Mouse (Mus musculus) midbrain, embryonic 16.5 days (tissue): ENCODE results near the gene Stap2. TPM values are rescaled to one million over a fixed set of nuclear protein-coding genes. Genes with fewer than 3 reads are reported as not detected.

Source experiments
- ATAC-seq: fragments of 200-750 bp; cut with Nextera tagmentation; 2 replicates; pipeline ENCODE4 v1.8.0; 2017; ENCODE audit warnings: moderate TSS enrichment
- H3K27ac ChIP-seq: fragments of 300-500 bp; sonication (generic); 2 replicates; pipeline ENCODE4 v1.5.1; 2014; ENCODE audit warnings: mild to moderate bottlenecking, low read length, mixed read lengths
- H3K27me3 ChIP-seq: fragments of 300-500 bp; sonication (generic); 2 replicates; pipeline ENCODE4 v1.6.1; 2014; ENCODE audit warnings: low read depth, low read length, mixed read lengths; ENCODE audit not compliant: control insufficient read depth, insufficient read depth
- H3K36me3 ChIP-seq: fragments of 300-500 bp; sonication (generic); 2 replicates; pipeline ENCODE4 v1.6.1; 2014; ENCODE audit warnings: mild to moderate bottlenecking, low read length, moderate library complexity, mixed read lengths; ENCODE audit not compliant: control insufficient read depth, insufficient read depth
- H3K4me1 ChIP-seq: fragments of 300-500 bp; sonication (generic); 2 replicates; pipeline ENCODE4 v1.6.1; 2014; ENCODE audit warnings: mild to moderate bottlenecking, low read length, mixed read lengths; ENCODE audit not compliant: control insufficient read depth, insufficient read depth
- H3K4me2 ChIP-seq: fragments of 300-500 bp; sonication (generic); 2 replicates; pipeline ENCODE4 v1.6.1; 2014; ENCODE audit warnings: mild to moderate bottlenecking, low read length, mixed read lengths
- H3K4me3 ChIP-seq: fragments of 300-500 bp; sonication (generic); 2 replicates; pipeline ENCODE4 v1.5.1; 2014; ENCODE audit warnings: low read depth, mild to moderate bottlenecking, low read length, moderate library complexity, mixed read lengths
- H3K9ac ChIP-seq: fragments of 300-500 bp; sonication (generic); 2 replicates; pipeline ENCODE4 v1.6.1; 2014; ENCODE audit warnings: low read depth, low read length, mixed read lengths
- H3K9me3 ChIP-seq: fragments of 300-500 bp; sonication (generic); replicated peaks from 2 replicates; pipeline ENCODE4 v1.6.1; 2014; ENCODE audit warnings: mild to moderate bottlenecking, low read length, mixed read lengths; ENCODE audit not compliant: control insufficient read depth, poor library complexity, severe bottlenecking
- WGBS: fragments of 180-500 bp; shearing (Covaris S2); extraction: QIAGEN DNeasy Blood & Tissue Kit; methylation state at CpG from one replicate; pipeline ENCODE4 v1.1.7; 2014; 5-methylcytosine and 5-hydroxymethylcytosine counted together
- polyA plus RNA-seq: library from polyadenylated mRNA; unstranded; fragments of >200 nt; fragmentation: Nextera tagmentation; extraction: Ambion mirVana; gene quantifications from 2 replicates; pipeline ENCODE4 v1.2.1, GENCODE M21; 2015

The Stap2 gene
- polyA plus RNA-seq, 1 experiment from 2014 or later: 7.6 TPM

DNA sequence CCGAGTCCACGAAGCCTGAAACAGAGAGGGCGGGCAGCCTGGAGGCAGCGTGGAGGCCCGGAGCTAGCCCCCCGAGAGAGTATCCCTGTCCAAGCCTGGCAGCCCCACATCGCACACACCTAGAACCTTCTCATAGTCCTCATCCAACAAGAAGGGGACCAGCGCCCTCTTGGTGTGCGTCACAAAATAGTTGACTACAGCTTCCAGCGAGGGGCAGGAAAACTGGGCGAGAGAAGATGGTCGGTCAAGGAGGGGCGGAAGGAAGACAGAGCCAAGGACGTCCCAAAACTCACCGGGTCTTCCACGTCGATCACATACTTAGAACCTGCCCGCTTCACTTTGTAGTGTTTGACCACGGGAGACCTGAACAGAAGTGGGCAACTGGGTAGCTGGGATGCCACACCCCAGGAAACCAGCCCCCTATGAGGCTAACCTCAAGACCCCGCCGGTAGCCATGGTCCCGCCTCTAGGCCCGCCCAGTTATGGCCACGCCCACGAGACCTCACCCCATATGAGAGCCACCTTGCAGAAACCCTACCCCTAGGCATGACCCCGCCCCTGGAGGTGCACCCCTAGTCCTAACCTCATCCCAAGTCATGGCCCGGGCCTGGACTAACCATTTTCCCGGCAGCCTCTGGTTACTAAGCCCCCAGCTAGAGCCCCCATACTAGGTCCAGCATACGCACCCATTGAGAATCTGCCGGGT lies 5.4 kb downstream of the Stap2 start:
- ATAC-seq: 0 out of 2 replicates have a peak, but pooled peaks have one; percentile 22
- Histone ChIP-seq H3K27me3 (peaks cover 9% of the 10 kb centered on the region), H3K4me3 (no peak overlapping the region), H3K4me1 (no peaks in the 10 kb centered on the region), H3K4me2 (0 out of 2 replicates have a peak overlapping the region, but pooled peaks have one; percentile 6), H3K9ac (no peak overlapping the region), H3K36me3 (peaks cover 18% of the 10 kb centered on the region), H3K27ac (no peak overlapping the region), H3K9me3 (no peaks in the 10 kb centered on the region)
- 7% methylated on average over 30 of the region's 30 CpGs for WGBS

DNA sequence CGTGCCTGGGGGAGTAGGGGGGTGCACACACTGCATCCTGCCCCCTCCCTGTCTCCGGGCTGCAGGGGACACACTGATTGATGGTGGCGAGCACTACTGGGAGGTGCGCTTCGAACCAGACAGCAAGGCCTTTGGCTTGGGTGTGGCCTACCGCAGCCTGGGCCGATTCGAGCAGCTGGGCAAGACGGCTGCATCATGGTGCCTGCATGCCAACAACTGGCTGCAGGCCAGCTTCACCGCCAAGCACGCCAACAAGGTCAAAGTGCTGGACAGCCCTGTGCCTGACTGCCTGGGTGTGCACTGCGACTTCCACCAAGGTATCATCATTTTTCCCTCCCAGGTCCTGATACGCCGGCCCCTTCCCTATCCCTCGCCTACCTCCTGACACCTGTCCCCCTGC lies 9.4 kb downstream of the Stap2 start:
- peaks cover 8% of the 10 kb centered on the region for H3K27me3 ChIP-seq
- no peaks in the 10 kb centered on the region for H3K4me1 ChIP-seq
- H3K9ac ChIP-seq: no peak overlapping the region
- H3K4me2 ChIP-seq: no peak overlapping the region
- H3K4me3 ChIP-seq: no peak overlapping the region
- WGBS: 89% methylated on average over 15 of the region's 15 CpGs
- H3K36me3 ChIP-seq: peaks cover 37% of the 10 kb centered on the region
- ATAC-seq: no peak
- H3K27ac ChIP-seq: no peak overlapping the region
- H3K9me3 ChIP-seq: no peaks in the 10 kb centered on the region

GRCm38 (mm10) chr17:55990278-55990898 lies 15.0 kb downstream of the Stap2 start:
- 90% methylated on average over 8 of the region's 8 CpGs for WGBS
- Histone ChIP-seq H3K4me1 (peaks cover 7% of the 10 kb centered on the region), H3K9me3 (no peaks in the 10 kb centered on the region), H3K4me2 (no peak overlapping the region), H3K36me3 (peaks cover 22% of the 10 kb centered on the region), H3K4me3 (no peak overlapping the region), H3K27me3 (no peaks in the 10 kb centered on the region), H3K9ac (no peak overlapping the region), H3K27ac (no peak overlapping the region)
- no peak for ATAC-seq

GRCm38 (mm10) chr17:55986030-55986961 lies 19.1 kb downstream of the Stap2 start, which contains the start of gene Fsd1:
Gene Fsd1, plus strand, starts transcription at chr17:55986509.
- Histone ChIP-seq H3K36me3 (peaks cover 3% of the 10 kb centered on the region), H3K4me1 (peaks cover 7% of the 10 kb centered on the region), H3K27ac (peak within 1 kb of the TSS; percentile 75), H3K9ac (peak within 1 kb of the TSS; percentile 93), H3K9me3 (no peaks in the 10 kb centered on the region), H3K4me3 (peak within 1 kb of the TSS; percentile 73), H3K27me3 (no peaks in the 10 kb centered on the region), H3K4me2 (peak within 1 kb of the TSS; percentile 90)
- 8% methylated on average over 33 of the region's 35 CpGs for WGBS
- ATAC-seq: peak; percentile 86

- no peak overlapping the region for H3K4me3 ChIP-seq
- no peak for ATAC-seq
- H3K9me3 ChIP-seq: no peaks in the 10 kb centered on the region
- no peak overlapping the region for H3K27ac ChIP-seq
- peaks cover 11% of the 10 kb centered on the region; the same call in 1 of the 2 replicates for H3K36me3 ChIP-seq
- H3K9ac ChIP-seq: no peak overlapping the region
- H3K4me2 ChIP-seq: no peak overlapping the region
- H3K27me3 ChIP-seq: no peaks in the 10 kb centered on the region
- WGBS: 71% methylated on average over 3 of the region's 3 CpGs
- peaks cover 15% of the 10 kb centered on the region for H3K4me1 ChIP-seq
These were observed 28.1 kb downstream of the Stap2 start for GRCm38 (mm10) chr17:55977301-55977700.

DNA sequence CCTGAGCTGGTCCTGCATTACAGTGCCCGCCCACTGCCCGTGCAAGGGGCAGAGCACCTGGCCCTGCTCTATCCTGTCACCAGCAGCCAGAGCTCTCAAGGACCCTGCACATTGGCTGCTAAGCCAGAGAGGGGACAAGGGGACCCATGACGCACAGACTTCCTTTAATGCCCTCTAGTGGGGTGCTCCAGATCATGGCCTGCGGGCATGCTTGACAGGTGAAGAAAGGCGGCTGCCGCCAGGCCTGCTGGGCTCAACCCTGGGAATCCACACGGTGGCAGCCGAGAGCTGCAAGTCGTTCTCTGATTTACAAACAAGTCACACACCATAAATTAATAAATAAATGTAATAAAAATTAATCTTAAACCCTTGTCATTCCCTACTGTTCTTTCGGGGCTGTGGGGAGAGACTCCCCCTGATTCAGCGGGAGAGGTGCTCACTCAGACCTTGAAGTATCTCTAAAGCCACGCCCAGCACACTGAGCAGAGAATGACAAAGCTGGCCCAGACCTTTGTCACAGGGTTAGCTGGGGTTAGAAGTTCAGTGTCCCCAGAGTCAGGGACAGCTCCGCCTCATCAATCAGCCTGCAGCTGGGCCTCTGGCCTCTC lies 29.0 kb downstream of the Stap2 start:
- no peak overlapping the region for H3K4me3 ChIP-seq
- no peaks in the 10 kb centered on the region for H3K9me3 ChIP-seq
- peak overlapping the region; percentile 43 for H3K9ac ChIP-seq
- no peaks in the 10 kb centered on the region for H3K27me3 ChIP-seq
- peaks cover 24% of the 10 kb centered on the region for H3K4me1 ChIP-seq
- peaks cover 11% of the 10 kb centered on the region; the same call in 1 of the 2 replicates for H3K36me3 ChIP-seq
- WGBS: 17% methylated on average over 13 of the region's 13 CpGs
- H3K4me2 ChIP-seq: 0 out of 2 replicates have a peak overlapping the region, but pooled peaks have one; percentile 17
- peak; percentile 65 for ATAC-seq
- peak overlapping the region; percentile 69 for H3K27ac ChIP-seq

DNA sequence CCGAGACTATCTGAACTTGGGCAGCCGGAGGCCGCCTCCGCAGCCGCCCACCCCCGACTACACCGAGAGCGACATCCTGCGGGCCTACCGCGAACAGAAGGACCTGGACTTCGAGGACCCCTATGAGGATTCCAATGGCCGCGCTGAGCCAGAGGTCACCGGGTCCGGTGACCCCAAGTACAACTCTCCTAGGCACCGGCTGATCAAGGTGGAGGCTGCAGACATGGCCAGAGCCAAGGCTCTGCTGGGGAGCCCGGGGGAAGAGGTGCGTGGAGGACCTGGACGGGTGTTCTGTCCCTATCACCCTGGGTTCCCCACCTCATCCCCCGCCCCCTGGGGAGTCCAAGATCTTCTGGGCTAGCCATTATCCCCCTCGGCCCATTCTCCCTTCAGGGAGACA lies 33.9 kb downstream of the Stap2 start:
- 19% methylated on average over 22 of the region's 22 CpGs for WGBS
- peak overlapping the region; percentile 33; the same call in 1 of the 2 replicates for H3K27ac ChIP-seq

More for the DNA sequence above, 33.9 kb downstream of the Stap2 start:
- Histone ChIP-seq H3K27me3 (no peaks in the 10 kb centered on the region), H3K4me3 (peak overlapping the region; percentile 77), H3K9ac (peak overlapping the region; percentile 94), H3K4me2 (peak overlapping the region; percentile 97), H3K4me1 (peaks cover 40% of the 10 kb centered on the region), H3K9me3 (no peaks in the 10 kb centered on the region), H3K36me3 (peaks cover 15% of the 10 kb centered on the region; the same call in 1 of the 2 replicates)
- no peak for ATAC-seq
